Mouse (Mus musculus) urinary bladder, postnatal 14 days (tissue): ENCODE results near the gene Ptcd1.

Experiments
- DNase-seq: peaks from one replicate; pipeline ENCODE4 v3.0.0; 2021; ENCODE audit warnings: low spot score

Gene Ptcd1

DNA sequence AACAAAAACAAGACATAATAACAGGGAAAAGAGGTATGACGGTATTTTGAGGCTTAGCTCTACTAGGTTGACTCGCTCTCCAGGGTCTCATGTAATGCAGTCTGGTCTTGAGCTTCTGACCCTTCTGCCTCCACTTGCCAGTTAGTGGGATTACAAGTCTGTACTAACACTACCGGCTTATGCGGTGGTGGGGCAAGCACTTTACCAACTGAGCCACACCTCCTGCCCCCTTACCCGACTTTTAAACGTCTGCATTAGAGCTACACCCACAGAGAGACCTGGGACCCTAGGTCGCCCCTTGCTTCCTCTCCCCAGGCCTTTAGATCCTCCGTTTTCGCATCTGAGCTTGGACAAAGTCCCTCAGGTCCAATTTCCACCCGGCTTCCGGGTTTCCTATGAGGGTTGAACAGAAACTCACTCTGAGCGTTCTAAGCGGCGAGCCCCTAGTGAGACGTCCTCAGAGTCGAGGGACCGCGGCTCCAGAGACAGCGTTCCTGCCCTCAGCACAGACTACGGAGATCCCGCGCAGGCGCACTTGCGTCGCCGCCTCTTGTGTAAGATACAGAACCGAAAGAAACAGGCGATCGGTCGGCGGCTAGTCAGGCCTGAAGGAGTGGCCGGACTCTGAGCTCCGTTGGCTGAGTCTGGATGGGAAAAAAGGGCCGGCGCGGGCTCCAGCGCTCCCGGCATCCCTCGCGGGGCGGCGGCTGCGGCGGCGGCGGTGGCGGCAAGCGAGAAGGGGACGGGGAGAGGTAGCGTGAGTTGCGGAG, at the start of gene Ptcd1, which contains the start of gene Cpsf4:
TSS of gene Ptcd1 (minus strand) at position 573 of the 770 bp plus-strand sequence.
TSS of gene Cpsf4 (plus strand) at position 678 of the 770 bp plus-strand sequence.
- peak; percentile 99 for DNase-seq

DNA sequence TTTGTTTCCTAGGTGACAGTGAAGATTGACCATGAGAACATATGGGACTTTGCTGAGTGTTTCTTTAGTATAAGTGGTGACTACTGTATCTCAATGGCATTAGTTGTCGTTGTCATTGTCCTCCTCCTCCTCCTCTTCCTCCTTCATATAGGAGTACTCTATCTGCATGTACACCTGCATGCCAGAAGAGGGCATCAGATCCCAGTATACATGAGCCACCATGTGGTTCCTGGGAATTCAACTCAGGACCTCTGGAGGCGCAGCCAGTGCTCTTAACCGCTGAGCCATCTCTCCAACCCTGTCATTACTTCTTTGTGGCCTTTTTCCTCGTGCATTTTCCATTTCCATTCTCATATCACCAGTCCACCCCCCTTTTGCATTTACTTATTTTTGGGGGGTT, 47.8 kb upstream of the Ptcd1 start:
- no peak for DNase-seq

DNA sequence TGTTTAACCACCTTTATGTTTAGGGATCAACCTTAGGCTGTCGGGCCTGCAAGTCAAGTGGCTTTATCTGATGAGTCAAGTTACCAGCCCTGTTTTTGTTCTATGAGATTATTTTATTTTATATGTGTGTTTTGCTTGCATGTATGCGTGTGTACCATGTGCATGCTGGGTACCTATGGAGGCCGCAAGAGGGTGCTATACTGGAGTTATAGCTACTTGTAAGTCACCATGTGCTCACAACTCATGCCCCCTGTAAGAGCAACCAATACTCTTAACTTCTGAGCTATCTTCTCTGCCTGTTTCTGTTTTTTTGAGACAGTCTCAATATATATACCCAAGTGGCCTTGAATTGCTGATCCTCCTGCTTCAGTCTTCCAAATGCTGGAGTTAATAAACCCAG, 46.6 kb upstream of the Ptcd1 start:
- DNase-seq = no peak

DNA sequence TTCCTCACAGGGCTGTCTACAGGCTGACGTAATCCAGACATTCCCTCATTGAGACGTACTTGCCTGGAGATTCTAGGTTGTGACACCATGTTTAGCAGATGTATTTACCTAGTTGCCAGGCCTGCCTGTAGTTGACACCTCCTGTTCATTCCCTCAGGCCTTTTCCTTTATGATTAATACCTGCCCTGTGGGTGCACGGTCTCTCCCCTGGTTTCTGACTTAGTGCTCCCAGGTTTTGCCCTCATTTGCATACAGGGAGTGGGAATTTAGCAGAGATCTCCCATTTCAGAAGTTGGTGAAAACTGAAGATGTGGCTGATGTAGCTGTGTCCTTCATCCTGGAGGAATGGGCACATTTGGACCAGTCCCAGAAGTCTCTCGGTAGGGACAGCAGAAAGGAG, 45.3 kb upstream of the Ptcd1 start:
- no peak for DNase-seq

DNA sequence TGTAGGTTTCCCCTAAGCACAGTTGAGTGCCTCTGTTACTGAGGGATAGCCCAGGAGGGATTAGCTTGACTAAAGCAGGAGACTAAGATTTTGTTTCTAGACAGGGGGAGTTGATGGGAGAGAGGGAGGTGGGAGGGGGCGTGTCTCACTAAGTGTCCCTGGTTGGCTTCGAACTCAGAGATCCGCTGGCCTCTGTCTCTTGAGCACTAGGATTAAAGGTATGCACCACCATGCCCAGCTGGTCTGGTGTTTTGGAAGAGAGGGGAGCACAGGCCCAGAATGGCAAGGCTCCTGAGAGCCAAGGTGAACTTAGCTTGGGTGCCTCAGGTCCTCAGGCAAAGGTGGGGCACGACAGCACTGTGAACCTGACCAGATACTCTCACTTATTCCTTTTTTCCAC, 44.4 kb upstream of the Ptcd1 start:
- DNase-seq = no peak

DNA sequence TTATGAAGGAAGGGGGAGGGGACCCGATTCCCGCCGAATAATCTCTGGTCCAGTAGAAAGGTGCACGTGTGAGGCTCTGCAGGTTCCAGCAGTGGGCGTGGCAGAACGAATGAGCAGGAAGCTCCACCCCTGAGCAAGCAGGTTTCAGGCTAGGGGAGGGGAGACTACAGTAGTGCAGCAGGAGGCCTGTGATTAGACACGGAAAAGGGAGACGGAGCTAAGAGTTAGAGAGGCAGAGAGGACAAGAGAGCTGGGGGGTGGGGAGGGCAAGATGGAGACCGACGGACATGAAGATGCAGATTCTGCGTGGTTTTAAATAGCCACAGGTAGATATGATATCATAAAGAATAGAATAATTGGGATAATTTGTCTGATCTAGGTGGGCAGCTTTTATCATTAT, 41.5 kb upstream of the Ptcd1 start:
- DNase-seq = peak; percentile 26

DNA sequence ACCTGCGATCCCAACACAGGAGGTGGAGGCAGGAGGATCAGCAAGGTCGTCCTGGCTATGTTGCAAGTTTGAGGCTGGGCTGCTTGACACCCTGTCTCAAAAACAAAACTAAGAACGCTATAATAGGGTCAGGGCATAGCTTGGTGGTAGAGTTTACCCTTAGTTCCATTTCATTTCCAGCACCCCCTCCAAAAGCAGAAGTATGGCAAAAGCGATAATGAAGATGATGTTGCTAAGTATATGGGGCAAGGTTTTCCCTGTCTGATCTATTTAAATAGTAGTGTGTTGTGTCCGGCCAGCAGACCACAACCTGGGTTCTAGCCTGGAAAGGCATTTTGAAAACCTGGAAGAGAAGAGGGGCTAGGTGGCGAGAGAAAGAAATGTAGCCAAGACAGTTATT, 41.0 kb upstream of the Ptcd1 start:
- DNase-seq = no peak

DNA sequence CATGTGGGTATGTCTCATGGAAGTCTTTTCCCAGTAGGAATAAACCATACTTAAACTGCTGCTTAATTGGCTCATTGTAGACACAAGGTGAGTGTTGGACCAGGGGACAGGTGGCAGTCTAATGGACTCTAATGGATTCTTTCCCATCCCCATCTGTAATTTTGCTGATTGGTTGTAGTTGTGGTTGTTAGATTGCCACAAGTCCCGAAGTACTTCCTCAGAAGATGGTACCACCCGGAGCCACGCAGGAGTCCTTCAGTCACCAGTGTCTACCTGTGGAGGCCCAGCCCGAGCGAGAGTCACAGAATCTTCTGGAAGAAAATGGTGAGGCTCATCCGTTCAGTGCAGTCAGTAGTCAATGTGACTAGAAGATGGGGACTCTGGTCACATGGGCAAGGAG, 40.5 kb upstream of the Ptcd1 start:
- DNase-seq = no peak

DNA sequence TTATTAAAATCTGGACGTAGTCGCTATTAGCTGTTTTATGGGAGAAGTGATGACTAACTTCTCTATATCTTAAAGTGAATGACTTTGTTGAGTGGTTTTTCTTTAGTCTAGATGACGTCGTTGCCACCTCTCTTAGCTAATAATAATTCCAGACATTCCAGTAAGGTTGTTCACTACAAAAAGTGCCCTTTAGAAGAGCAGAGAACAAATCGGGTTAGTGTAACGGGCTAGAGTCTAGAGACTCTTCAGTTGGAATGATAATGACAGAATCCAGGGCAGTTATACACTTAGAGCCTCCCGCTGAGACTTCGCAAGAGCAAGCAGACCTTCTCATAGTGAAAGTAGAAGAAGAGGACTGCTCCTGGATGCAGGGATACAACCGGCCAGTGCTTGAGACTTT, 38.1 kb upstream of the Ptcd1 start:
- DNase-seq = no peak

DNA sequence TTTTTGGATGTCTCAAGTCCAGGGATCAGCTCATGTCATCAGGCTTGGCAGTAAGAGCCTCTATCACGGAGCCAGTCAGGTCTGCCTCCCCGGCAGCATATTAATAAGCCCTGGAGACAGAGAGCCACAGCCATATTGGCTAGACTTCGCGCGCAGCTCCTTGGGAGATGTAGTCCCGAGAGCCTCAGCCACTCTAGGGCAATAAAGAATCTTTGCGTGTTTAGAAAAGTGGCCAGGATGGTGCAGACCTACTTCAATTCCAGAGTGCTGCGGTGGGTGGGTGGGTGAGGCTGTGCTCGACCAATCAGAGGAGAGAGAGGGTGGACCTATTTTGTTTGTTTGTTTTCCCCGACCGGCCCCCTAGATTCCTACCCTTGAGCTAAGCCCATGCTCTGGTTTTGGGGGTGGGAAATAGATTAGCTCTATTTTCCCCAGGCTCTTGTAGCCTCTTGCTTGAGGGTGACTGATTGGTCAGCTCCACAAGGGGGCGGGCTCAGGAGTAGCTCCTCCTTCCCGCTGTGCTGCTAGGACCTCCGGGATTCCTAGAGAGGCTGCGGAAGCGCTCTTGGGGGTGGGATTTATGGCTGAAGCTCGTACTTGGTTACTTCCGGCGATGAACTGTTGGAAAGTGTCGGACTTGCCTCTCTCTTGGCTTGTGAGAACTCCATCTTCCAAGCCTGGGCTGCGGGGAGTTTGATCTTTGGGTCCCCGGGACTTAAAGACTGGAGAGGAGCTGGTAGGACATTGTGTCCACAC, 37.2 kb upstream of the Ptcd1 start, which contains the start of gene Zkscan5:
TSS of gene Zkscan5 (plus strand) at position 627 of the 756 bp plus-strand sequence.
- DNase-seq = peak; percentile 99

DNA sequence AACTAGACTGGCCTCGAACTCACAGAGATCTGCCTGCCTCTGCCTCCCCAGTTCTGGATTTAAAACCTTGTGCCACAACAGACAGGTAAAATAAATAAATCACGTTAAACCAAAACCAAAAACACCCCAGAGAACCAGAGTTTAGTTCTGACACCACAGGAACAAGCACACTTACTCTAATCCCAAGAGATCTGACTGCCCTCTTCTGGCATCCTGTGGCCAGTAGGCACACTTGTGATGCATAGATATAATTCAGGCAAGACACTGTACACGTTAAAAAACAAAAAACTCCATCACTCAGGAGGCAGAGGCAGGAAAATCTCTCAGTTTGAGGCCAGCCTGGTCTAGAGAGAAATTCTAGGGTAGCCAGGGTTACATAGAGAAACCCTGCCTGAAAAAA, 35.5 kb upstream of the Ptcd1 start:
- no peak for DNase-seq

DNA sequence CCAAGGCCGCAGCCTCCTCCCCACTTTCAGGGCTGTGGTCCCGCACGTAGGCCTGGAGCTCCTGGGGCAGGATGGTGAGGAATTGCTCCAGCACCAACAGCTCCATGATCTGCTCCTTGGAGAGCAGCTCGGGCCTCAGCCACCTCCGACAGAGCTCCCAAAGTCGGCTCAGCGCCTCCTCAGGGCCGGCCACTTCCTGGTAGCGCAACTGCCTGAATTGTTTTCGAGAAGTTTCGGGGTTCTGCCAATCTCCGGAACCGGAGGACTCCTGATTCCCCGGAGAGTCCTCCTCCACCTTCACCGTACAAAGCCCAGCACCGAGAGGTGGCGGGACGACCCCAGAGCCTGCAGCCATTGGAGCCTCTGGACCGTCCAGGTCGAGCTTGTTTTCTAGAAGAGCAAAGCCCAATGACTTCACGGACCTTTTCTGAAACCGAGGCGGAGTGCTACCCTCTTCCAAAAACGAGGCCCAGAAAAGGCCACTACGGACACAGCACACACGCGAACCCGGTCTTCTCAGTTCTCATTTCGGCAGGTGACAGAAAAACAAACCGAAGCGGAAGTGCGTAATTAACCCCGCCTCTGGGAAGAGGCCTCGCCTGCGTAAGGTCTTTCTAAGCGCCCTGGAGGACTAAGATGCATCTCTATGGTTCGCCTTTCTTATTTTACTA, 34.5 kb upstream of the Ptcd1 start, which contains the start of gene Zkscan14:
TSS of gene Zkscan14 (minus strand) at position 548 of the 671 bp plus-strand sequence.
- peak; percentile 74 for DNase-seq

DNA sequence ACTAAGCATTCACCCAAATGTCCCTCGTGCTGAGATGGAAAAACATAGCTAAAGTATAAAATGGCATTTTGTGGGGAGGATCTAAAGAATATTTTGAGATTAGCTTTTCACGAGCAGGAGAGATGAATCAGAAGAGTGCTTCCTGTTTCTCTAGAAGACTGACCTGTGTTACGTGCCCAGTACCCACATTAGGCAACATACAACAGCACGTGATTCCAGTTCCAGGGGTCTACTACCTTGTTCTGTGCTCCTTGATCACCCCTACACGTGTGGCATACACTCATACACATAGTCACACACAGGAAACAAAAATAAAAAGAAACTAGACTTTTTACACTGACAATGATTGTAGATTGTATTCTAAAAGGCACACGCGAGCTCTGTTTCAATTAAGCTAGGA, 33.5 kb upstream of the Ptcd1 start:
- DNase-seq = no peak

DNA sequence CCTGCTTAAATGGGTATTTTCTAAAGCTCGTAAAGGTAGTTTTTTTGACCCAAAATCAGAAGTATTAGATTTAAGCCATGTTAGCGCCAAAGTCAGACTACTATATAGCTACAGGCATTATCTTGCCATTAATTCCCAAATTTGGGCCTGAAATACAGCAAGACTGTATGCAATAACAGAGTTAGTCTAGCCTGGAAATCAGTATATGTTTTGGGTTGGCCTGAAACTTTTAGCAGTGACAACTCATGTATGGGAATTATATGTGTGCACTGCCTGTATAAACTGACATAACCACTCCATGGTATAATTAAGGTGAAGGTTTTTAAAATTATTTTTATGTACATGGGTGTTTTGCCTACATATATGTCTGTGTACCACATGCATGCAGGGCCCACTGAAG, 25.1 kb upstream of the Ptcd1 start, which contains the start of gene Atp5j2:
TSS of gene Atp5j2 (minus strand) at position 101 of the 400 bp plus-strand sequence.
- no peak for DNase-seq

DNA sequence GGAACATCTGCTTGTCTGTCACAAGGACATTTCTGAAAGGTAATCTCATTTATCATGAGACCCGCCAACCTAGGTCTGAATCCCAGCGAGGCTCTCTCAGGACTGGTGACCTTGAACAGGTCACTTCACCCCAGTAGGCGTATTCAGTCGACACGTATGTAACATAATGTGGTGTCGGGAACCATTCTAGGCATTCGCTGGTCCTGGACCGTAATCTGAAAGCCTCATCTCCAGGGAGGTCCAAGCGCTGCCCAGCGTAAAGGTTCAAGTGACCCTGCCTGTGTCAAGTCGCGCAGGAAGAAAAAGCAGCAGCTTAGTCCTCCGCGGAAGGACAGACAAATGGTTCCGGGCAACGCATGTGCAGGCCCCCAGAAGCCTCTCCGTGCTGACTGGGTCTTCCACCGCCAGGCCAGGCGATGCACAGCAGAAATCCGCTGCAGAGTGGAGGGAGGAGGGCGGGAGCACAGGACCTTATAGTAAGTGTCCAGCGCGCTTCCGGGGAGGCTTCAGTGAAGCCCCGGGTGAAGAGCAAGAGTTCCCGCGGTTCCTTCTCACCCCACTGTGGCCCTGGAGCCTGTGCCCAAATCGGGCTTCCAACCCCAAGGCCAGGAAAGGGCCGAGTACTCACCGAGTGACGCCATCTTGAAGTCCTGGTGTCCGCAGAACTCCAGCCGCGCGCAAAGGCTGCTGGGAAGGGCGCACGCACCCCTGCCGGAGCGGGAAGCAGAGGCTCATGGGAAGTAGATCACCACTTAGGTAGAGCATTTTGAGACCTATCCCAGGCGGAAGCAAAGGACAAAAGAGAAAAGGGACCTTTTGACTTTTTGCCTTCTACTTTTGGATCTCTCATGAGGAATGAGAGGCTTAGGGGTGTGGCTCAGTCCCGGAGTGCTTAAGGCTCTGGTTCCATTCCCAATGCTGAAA, 24.2 kb upstream of the Ptcd1 start:
- peak; percentile 90 for DNase-seq

DNA sequence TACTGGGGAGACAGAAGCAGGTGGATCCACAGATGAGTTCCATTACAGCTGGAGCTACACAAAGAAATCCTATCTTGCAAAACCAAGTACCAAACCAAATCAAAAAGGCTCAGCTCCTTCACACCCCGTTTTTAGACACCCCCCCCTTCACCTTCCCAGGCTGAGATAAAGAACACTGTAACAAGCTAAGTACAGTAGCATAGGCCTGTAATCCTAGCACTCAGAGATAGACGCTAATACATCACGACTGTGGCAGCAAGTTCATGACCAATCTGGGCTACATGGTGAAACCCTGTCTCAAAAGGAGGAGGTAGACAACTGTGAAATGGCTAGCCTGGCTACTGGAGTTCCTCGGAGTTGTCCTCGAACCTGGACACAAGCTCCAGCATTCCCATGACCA, 23.5 kb upstream of the Ptcd1 start:
- DNase-seq = no peak

DNA sequence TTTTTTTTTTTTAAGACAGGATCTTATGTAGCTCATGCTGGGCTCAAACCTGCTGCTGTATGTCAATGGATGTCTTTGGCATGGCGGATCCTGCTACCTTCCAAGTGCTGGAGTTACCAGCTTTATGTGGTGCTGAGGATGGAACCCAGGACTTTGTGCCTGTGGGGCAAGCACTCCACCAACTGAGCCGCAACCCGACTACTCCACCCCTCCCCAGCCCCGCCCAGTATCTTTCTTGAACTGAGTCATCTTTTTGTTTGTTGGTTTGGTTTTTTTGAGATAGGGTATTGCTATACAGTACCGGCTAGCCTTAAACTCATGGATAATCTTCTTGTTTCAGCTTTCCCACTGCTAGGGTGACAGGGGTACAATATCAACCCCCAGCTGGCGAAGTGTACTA, 22.5 kb upstream of the Ptcd1 start:
- DNase-seq = no peak

DNA sequence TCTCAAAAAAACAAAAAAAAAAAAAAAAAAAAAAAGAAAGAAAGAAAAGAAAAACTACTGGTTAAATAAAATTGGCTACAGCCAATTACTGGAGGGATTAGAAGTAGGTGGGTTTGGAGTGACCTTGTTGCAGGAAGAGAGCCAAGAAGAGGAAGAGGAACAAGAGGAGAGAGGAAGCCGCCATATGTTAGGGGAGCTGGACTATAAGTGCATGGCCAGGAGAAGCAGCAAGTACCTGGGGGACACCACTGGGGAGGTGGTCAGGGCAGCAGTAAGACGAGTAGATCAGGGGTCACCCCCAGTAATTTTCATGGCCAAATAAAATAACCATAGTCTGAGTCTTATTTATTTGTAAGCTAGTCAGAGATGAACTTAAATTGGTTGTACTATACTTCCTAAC, 18.3 kb upstream of the Ptcd1 start:
- no peak for DNase-seq

DNA sequence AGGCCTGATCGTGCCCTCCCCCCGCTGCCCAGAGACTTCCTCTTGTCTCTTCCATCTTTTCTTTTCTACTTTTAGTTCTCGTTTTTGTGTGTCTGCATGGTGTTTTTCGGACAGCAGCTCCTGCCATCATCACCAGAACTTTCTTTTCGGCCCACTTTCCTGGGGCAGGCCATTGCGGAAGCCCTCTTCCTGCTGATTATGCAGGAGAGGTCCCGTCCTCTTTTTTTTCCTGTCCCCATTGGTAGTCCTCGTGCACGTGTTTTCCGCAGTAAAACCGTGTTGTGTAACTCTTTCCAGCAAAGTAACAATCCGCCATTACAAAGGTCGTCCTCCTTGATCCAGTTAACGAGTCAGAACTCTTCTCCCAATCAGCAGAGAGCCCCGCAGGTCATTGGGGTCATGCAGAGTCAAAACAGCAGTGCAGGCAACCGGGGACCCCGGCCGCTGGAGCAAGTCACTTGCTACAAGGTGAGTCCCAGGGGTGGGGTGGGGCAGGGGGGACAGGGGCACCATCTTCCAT, 11.6 kb upstream of the Ptcd1 start:
- DNase-seq = no peak

DNA sequence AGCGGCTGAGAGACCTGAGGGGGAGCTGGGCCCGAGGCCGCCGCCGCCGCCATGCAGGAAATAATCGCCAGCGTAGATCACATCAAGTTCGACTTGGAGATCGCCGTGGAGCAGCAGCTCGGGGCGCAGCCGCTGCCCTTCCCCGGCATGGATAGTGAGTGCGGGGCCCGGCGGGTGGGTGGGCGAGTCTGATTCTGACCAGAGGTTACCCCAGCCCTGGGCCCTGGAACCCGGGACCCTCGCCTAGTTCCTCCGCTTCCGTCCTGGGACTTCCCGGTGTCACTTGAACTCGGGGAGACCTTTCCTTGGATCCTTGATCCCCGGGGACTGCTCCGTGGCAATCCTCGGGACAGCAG, 376 bp upstream of the Ptcd1 start:
- no peak for DNase-seq

DNA sequence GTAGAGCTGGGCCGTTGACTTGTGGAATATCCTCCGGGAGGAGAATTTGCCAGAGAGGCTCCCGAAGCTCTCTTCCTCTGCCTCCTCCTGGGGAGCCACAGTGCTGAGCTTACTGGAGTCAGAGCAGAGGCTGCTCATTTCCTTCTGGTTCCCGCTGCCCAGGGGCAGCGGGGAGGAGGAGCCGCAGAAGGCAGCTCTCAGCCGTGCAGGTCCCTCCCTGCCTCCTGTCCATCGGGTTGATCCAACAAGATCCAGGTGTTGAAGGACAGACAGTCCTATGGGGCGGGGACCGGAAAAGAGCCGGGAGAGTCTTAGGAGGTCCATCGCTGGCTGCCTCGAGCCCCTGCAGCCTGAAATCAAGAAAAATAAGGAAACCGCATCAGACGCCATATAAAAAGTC, 1.7 kb downstream of the Ptcd1 start:
- no peak for DNase-seq
